Mouse (Mus musculus) cerebellum, postnatal 4 days (tissue): Measurements from ENCODE around the gene Fgd2.

Experiments
- DNase-seq, 2 experiments: peaks; one replicate each; pipeline ENCODE4 v3.0.0; 2022; ENCODE audit warnings: low spot score in 2 of 2, mixed read lengths in 1 of 2

The Fgd2 gene

DNA sequence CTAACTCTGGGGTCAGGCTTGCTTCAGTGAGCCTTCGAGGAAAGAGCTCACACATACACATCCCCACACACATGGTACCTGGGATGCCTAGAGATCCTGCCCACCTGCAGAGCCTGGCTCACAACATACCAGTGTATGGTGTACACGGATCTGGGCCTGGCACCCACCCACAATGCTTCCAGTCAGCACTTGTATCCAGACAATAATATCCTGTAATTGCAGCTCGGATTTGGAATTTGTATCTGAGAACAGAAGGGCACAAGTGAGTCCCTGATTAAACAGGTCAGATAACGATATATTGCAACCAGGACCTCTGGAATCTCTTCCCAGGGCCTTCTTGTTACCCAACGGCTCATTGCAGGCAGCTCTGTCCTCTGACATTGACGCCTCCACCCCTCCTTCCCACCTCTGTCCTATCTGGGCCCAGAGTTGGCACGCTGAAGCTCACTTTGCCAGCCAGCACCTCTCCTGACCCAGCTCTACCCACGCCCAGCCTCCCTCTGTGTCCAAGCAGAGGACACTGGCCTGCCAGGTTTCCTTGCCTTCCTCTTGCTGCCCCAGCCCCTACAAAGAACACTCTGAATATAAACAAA lies 62.3 kb downstream of the Fgd2 start:
- no peak for DNase-seq

DNA sequence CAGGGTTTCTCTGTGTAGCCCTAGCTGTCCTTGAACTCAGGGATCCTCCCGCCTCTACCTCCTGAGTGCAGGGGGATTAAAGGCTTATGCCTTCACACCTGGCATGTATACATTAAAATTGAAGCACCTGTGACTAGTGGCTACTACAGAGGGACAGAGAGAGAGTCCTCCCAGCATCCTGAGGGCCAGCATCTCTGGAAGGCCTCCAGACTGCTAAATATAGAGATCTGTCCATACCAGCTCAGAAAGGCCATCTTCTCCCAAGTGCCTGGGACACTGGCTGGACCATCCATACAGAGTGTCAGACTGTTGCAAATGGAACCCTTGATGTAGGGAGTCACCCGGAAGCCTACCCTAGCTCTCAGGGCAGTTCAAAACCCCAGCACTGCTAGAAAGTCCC lies 63.3 kb downstream of the Fgd2 start:
- no peak for DNase-seq

DNA sequence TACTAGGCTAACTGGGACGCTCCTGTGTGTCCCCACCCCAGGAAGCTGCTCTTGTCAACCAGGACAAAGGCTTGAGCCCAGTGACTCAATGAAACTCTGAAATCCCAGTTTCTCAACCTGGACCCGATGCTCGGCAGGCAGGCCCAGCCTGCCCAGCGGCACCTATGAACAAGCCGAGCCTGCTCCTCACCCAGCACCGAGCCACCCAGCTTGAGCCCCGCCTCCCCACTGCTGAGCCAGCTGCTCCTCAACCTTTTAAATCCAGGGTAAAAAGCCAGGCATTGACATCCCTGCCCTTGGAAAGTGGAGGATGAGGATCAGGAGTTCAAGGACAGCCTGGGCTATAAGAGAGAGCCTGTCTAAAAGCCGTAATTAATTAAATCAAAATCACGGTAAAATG lies 64.6 kb downstream of the Fgd2 start:
- DNase-seq, result no peak

GRCm38 (mm10) chr17:29428213-29428612 lies 67.5 kb downstream of the Fgd2 start:
- DNase-seq, result no peak

- no peak for DNase-seq
These were observed 68.1 kb downstream of the Fgd2 start for GRCm38 (mm10) chr17:29428826-29429225.
